Mouse (Mus musculus) neural tube, embryonic 15.5 days (tissue): ENCODE data around the gene Myo3b. TPM values are rescaled to one million over a fixed set of nuclear protein-coding genes. Genes with fewer than 3 reads are reported as not detected.

Experiments used
- ATAC-seq: fragments of 200-750 bp; cut with Nextera tagmentation; 2 replicates; pipeline ENCODE4 v1.8.0; 2017; ENCODE audit warnings: mild to moderate bottlenecking, moderate TSS enrichment, moderate library complexity; ENCODE audit not compliant: low FRiP score
- H3K27ac ChIP-seq: fragments of 300-500 bp; sonication (generic); replicated peaks from 2 replicates; pipeline ENCODE4 v1.5.1; 2015; ENCODE audit warnings: mild to moderate bottlenecking, inconsistent platforms
- H3K27me3 ChIP-seq: fragments of 300-500 bp; sonication (generic); replicated peaks from 2 replicates; pipeline ENCODE4 v1.6.1; 2015; ENCODE audit warnings: inconsistent platforms
- H3K36me3 ChIP-seq: fragments of 300-500 bp; sonication (generic); 2 replicates; pipeline ENCODE4 v1.6.1; 2015; ENCODE audit warnings: inconsistent platforms
- H3K4me1 ChIP-seq: fragments of 300-500 bp; sonication (generic); 2 replicates; pipeline ENCODE4 v1.6.1; 2015; ENCODE audit warnings: inconsistent platforms
- H3K4me2 ChIP-seq: fragments of 300-500 bp; sonication (generic); 2 replicates; pipeline ENCODE4 v1.6.1; 2015; ENCODE audit warnings: inconsistent platforms, mild to moderate bottlenecking, moderate library complexity
- H3K4me3 ChIP-seq: fragments of 300-500 bp; sonication (generic); replicated peaks from 2 replicates; pipeline ENCODE4 v1.5.1; 2015; ENCODE audit warnings: mild to moderate bottlenecking, inconsistent platforms
- H3K9ac ChIP-seq: fragments of 300-500 bp; sonication (generic); replicated peaks from 2 replicates; pipeline ENCODE4 v1.6.1; 2015; ENCODE audit warnings: mild to moderate bottlenecking, inconsistent platforms
- H3K9me3 ChIP-seq: fragments of 300-500 bp; sonication (generic); replicated peaks from 2 replicates; pipeline ENCODE4 v1.6.1; 2016; ENCODE audit warnings: inconsistent platforms
- WGBS: fragments of 180-500 bp; shearing (Covaris S2); methylation state at CpG from one replicate; pipeline ENCODE4 v1.1.7; 2015; ENCODE audit warnings: mixed read lengths; 5-methylcytosine and 5-hydroxymethylcytosine counted together
- polyA plus RNA-seq: library from polyadenylated mRNA; unstranded; fragments of >200 nt; fragmentation: Nextera tagmentation; extraction: Ambion mirVana; gene quantifications from 2 replicates; pipeline ENCODE4 v1.2.1, GENCODE M21; 2015

Myo3b gene
- polyA plus RNA-seq, 1 experiment from 2014 or later: 0.19 TPM

GRCm38 (mm10) chr2:70176823-70177708, 138.1 kb downstream of the Myo3b start:
- peak; percentile 75; the same call in 1 of the 2 replicates for ATAC-seq
- H3K4me1 ChIP-seq: peaks cover 21% of the 10 kb centered on the region
- no peak overlapping the region for H3K4me3 ChIP-seq
- no peaks in the 10 kb centered on the region for H3K27me3 ChIP-seq
- no peak overlapping the region for H3K9ac ChIP-seq
- peak overlapping the region; percentile 79 for H3K27ac ChIP-seq
- H3K36me3 ChIP-seq: no peaks in the 10 kb centered on the region
- H3K9me3 ChIP-seq: no peaks in the 10 kb centered on the region
- WGBS: 12% methylated on average over 6 of the region's 6 CpGs
- H3K4me2 ChIP-seq: no peak overlapping the region

GRCm38 (mm10) chr2:70177709-70178030, 138.7 kb downstream of the Myo3b start:
- Histone ChIP-seq H3K36me3 (no peaks in the 10 kb centered on the region), H3K9ac (no peak overlapping the region), H3K27ac (peak overlapping the region; percentile 79), H3K27me3 (no peaks in the 10 kb centered on the region), H3K4me3 (no peak overlapping the region), H3K4me2 (no peak overlapping the region), H3K4me1 (peaks cover 21% of the 10 kb centered on the region), H3K9me3 (no peaks in the 10 kb centered on the region)
- ATAC-seq: peak; percentile 65; the same call in 1 of the 2 replicates
- 12% methylated on average over 5 of the region's 5 CpGs for WGBS

GRCm38 (mm10) chr2:70178241-70178640, 139.3 kb downstream of the Myo3b start:
- no peaks in the 10 kb centered on the region for H3K27me3 ChIP-seq
- no peak overlapping the region for H3K27ac ChIP-seq
- H3K4me3 ChIP-seq: no peak overlapping the region
- no peaks in the 10 kb centered on the region for H3K9me3 ChIP-seq
- H3K36me3 ChIP-seq: no peaks in the 10 kb centered on the region
- no peak for ATAC-seq
- peaks cover 21% of the 10 kb centered on the region for H3K4me1 ChIP-seq
- H3K4me2 ChIP-seq: no peak overlapping the region
- no peak overlapping the region for H3K9ac ChIP-seq

- Histone ChIP-seq H3K9ac (no peak overlapping the region), H3K27me3 (0 out of 2 replicates have a peak, but pooled peaks cover under 1% of the 10 kb centered on the region), H3K36me3 (no peaks in the 10 kb centered on the region), H3K9me3 (no peaks in the 10 kb centered on the region), H3K27ac (no peak overlapping the region), H3K4me2 (no peak overlapping the region), H3K4me1 (peaks cover 15% of the 10 kb centered on the region), H3K4me3 (no peak overlapping the region)
- no peak for ATAC-seq
- 94% methylated on average over 8 of the region's 8 CpGs for WGBS
Measured at GRCm38 (mm10) chr2:70182150-70182670, 143.3 kb downstream of the Myo3b start.

GRCm38 (mm10) chr2:70187040-70187439, 148.1 kb downstream of the Myo3b start:
- Histone ChIP-seq H3K27me3 (0 out of 2 replicates have a peak, but pooled peaks cover 4% of the 10 kb centered on the region), H3K4me1 (no peaks in the 10 kb centered on the region), H3K9ac (no peak overlapping the region), H3K27ac (no peak overlapping the region), H3K36me3 (no peaks in the 10 kb centered on the region), H3K4me3 (no peak overlapping the region), H3K9me3 (no peaks in the 10 kb centered on the region), H3K4me2 (no peak overlapping the region)
- 80% methylated on average over 6 of the region's 6 CpGs for WGBS
- ATAC-seq: no peak

- Histone ChIP-seq H3K9ac (no peak overlapping the region), H3K4me1 (no peaks in the 10 kb centered on the region), H3K27ac (no peak overlapping the region), H3K36me3 (no peaks in the 10 kb centered on the region), H3K4me3 (no peak overlapping the region), H3K9me3 (no peaks in the 10 kb centered on the region), H3K27me3 (no peaks in the 10 kb centered on the region), H3K4me2 (no peak overlapping the region)
- no peak for ATAC-seq
- WGBS: 56% methylated on average over 9 of the region's 9 CpGs
Measured at GRCm38 (mm10) chr2:70195418-70196248, 156.7 kb downstream of the Myo3b start.

GRCm38 (mm10) chr2:70201796-70202555, 163.1 kb downstream of the Myo3b start:
- ATAC-seq: peak; percentile 50; the same call in 1 of the 2 replicates
- Histone ChIP-seq H3K9ac (no peak overlapping the region), H3K4me1 (peaks cover 15% of the 10 kb centered on the region), H3K36me3 (no peaks in the 10 kb centered on the region), H3K27ac (peak overlapping the region; percentile 56), H3K4me2 (peak overlapping the region; percentile 20), H3K4me3 (no peak overlapping the region), H3K9me3 (no peaks in the 10 kb centered on the region), H3K27me3 (no peaks in the 10 kb centered on the region)
- WGBS: 19% methylated on average over 11 of the region's 11 CpGs

GRCm38 (mm10) chr2:70202578-70203167, 163.7 kb downstream of the Myo3b start:
- Histone ChIP-seq H3K27me3 (no peaks in the 10 kb centered on the region), H3K36me3 (no peaks in the 10 kb centered on the region), H3K9me3 (no peaks in the 10 kb centered on the region), H3K9ac (no peak overlapping the region), H3K4me2 (peak overlapping the region; percentile 20), H3K27ac (peak overlapping the region; percentile 56; the same call in 1 of the 2 replicates), H3K4me3 (no peak overlapping the region), H3K4me1 (peaks cover 15% of the 10 kb centered on the region)
- 17% methylated on average over 8 of the region's 8 CpGs for WGBS
- no peak for ATAC-seq

GRCm38 (mm10) chr2:70208411-70208810, 169.5 kb downstream of the Myo3b start:
- H3K4me2 ChIP-seq: no peak overlapping the region
- ATAC-seq: no peak
- no peaks in the 10 kb centered on the region for H3K4me1 ChIP-seq
- H3K9ac ChIP-seq: no peak overlapping the region
- H3K27ac ChIP-seq: no peak overlapping the region
- H3K9me3 ChIP-seq: no peaks in the 10 kb centered on the region
- H3K27me3 ChIP-seq: no peaks in the 10 kb centered on the region
- WGBS: 98% methylated on average over 1 of the region's 1 CpGs
- no peaks in the 10 kb centered on the region for H3K36me3 ChIP-seq
- no peak overlapping the region for H3K4me3 ChIP-seq

- Histone ChIP-seq H3K9me3 (no peaks in the 10 kb centered on the region), H3K4me3 (no peak overlapping the region), H3K36me3 (no peaks in the 10 kb centered on the region), H3K9ac (no peak overlapping the region), H3K4me1 (no peaks in the 10 kb centered on the region), H3K4me2 (no peak overlapping the region), H3K27ac (no peak overlapping the region), H3K27me3 (no peaks in the 10 kb centered on the region)
- WGBS: 93% methylated on average over 3 of the region's 3 CpGs
- ATAC-seq: no peak
Measured at GRCm38 (mm10) chr2:70209790-70210189, 170.9 kb downstream of the Myo3b start.
